Mouse (Mus musculus): ENCODE measurements around the gene Psph. TPM values are rescaled to one million over a fixed set of nuclear protein-coding genes. Genes with fewer than 3 reads are reported as not detected.
"Not testable (repeated sequence)": the region's sequence is repeated elsewhere in the genome, so short reads cannot be mapped to it uniquely, and the experiment has no call there.

The Psph gene
- total and polyA plus RNA-seq, 2 experiments from 2014 or later: 33.1 to 40.3 TPM

DNA sequence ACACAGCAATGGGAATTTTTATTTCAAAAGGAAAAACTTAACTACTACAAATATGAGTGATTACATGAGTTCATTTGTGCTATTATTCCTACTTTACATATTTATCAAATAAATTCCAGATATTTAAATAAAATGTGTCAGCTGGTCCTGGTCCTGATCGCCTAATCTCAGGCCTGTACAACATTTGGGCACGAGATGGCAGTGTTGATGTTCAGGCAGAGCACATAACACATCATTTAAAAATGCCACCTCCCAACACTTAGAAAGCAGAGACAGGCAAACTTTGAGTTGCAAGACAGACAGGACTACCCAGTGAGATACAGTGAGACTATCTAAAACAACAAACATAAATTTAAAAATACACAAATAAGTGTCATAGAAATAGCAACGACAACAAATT, 5.0 kb downstream of the Psph start:
- Histone ChIP-seq H3K4me1 (ENCODE audit: insufficient read depth, low read length) (peaks cover 5% of the 10 kb centered on the region), H3K4me2 (ENCODE audit: low read depth, low read length, poor library complexity, severe bottlenecking) (no peak overlapping the region), H3K9me3 (ENCODE audit: low read length) (no peaks in the 10 kb centered on the region), H3K27ac (ENCODE audit: low read depth, low read length) (no peak overlapping the region), H3K36me3 (ENCODE audit: insufficient read depth, low read length) (no peaks in the 10 kb centered on the region), H3K27me3 (ENCODE audit: insufficient read depth, low read length) (no peaks in the 10 kb centered on the region), H3K4me3 (ENCODE audit: low read depth, low read length) (no peak overlapping the region), H3K9ac (replicated peaks; ENCODE audit: low read length, poor library complexity, severe bottlenecking) (no peak overlapping the region)
- ATAC-seq (ENCODE audit: low FRiP score) (no peak), DNase-seq (ENCODE audit: low spot score) (peak; percentile 45)
- peak; percentile 76 for TF ChIP-seq CTCF (IDR thresholded peaks at IDR 0.05)
- WGBS: 48% methylated on average over 3 of the region's 3 CpGs

GRCm38 (mm10) chr5:129780131-129780530, 7.1 kb downstream of the Psph start:
- DNase-seq (ENCODE audit: low spot score): no peak
- no peak for TF ChIP-seq CTCF (IDR thresholded peaks at IDR 0.05)
- WGBS: 96% methylated on average over 3 of the region's 3 CpGs
- no peak overlapping the region for H3K27ac ChIP-seq (ENCODE audit: low read depth, low read length)
- H3K4me3 ChIP-seq (ENCODE audit: low read depth, low read length): no peak overlapping the region
- no peaks in the 10 kb centered on the region for H3K9me3 ChIP-seq (ENCODE audit: low read length)
- no peak overlapping the region for H3K9ac ChIP-seq (replicated peaks; ENCODE audit: low read length, poor library complexity, severe bottlenecking)
- peaks cover 5% of the 10 kb centered on the region for H3K4me1 ChIP-seq (ENCODE audit: insufficient read depth, low read length)
- ATAC-seq (ENCODE audit: low FRiP score): no peak
- H3K27me3 ChIP-seq (ENCODE audit: insufficient read depth, low read length): no peaks in the 10 kb centered on the region
- H3K36me3 ChIP-seq (ENCODE audit: insufficient read depth, low read length): no peaks in the 10 kb centered on the region
- H3K4me2 ChIP-seq (ENCODE audit: low read depth, low read length, poor library complexity, severe bottlenecking): no peak overlapping the region

GRCm38 (mm10) chr5:129778996-129779716, 8.1 kb downstream of the Psph start:
- DNase-seq (ENCODE audit: low spot score) (peak; percentile 91), ATAC-seq (ENCODE audit: low FRiP score) (peak; percentile 87)
- Histone ChIP-seq H3K36me3 (ENCODE audit: insufficient read depth, low read length) (no peaks in the 10 kb centered on the region), H3K27me3 (ENCODE audit: insufficient read depth, low read length) (no peaks in the 10 kb centered on the region), H3K4me3 (ENCODE audit: low read depth, low read length) (peak overlapping the region; percentile 51), H3K9ac (replicated peaks; ENCODE audit: low read length, poor library complexity, severe bottlenecking) (peak overlapping the region; percentile 50), H3K27ac (ENCODE audit: low read depth, low read length) (peak overlapping the region; percentile 38; the same call in 1 of the 2 replicates), H3K4me1 (ENCODE audit: insufficient read depth, low read length) (peaks cover 5% of the 10 kb centered on the region), H3K9me3 (ENCODE audit: low read length) (no peaks in the 10 kb centered on the region), H3K4me2 (ENCODE audit: low read depth, low read length, poor library complexity, severe bottlenecking) (peak overlapping the region; percentile 87)
- 1% methylated on average over 32 of the region's 32 CpGs for WGBS
- no peak for TF ChIP-seq CTCF (IDR thresholded peaks at IDR 0.05)

DNA sequence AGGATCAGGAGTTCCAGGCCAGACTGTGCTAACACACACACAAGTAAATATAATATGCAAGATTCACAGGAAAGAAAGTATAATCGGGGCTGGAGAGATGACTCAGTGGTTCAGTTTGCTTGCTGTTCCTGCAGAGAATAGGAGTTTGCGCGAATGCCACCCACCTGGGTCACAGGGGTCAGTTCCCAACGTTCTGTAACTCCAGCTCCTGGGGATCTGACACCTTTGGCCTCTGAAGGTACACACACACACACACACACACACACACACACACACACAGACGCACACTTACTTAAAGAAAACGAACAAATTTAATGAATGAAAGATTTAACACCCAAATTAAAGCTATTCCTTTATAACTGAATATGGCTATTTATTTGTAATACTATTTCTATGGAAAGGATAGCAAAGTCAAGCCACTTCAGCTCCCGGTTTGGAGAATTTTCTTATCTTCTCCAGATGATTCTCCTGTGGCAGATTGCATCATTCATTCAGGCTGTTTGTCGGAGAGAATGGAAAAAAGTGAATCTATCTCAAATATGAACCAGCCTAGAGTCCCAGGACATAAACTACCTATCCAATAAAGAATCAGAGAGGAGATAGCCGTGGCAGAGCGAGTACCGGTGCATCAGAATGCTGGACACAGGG, 8.8 kb downstream of the Psph start:
- Histone ChIP-seq H3K4me1 (ENCODE audit: insufficient read depth, low read length) (peaks cover 5% of the 10 kb centered on the region), H3K9me3 (ENCODE audit: low read length) (no peaks in the 10 kb centered on the region), H3K4me2 (ENCODE audit: low read depth, low read length, poor library complexity, severe bottlenecking) (peak overlapping the region; percentile 87), H3K27ac (ENCODE audit: low read depth, low read length) (0 out of 2 replicates have a peak overlapping the region, but pooled peaks have one; percentile 6), H3K36me3 (ENCODE audit: insufficient read depth, low read length) (no peaks in the 10 kb centered on the region), H3K4me3 (ENCODE audit: low read depth, low read length) (peak overlapping the region; percentile 51), H3K27me3 (ENCODE audit: insufficient read depth, low read length) (no peaks in the 10 kb centered on the region), H3K9ac (replicated peaks; ENCODE audit: low read length, poor library complexity, severe bottlenecking) (peak overlapping the region; percentile 50)
- ATAC-seq (ENCODE audit: low FRiP score) (no peak), DNase-seq (ENCODE audit: low spot score) (no peak)
- WGBS: 43% methylated on average over 11 of the region's 11 CpGs
- no peak for TF ChIP-seq CTCF (IDR thresholded peaks at IDR 0.05)

GRCm38 (mm10) chr5:129774661-129775060, 12.6 kb downstream of the Psph start:
- WGBS: 90% methylated on average over 3 of the region's 3 CpGs
- no peaks in the 10 kb centered on the region for H3K9me3 ChIP-seq (ENCODE audit: low read length)
- peaks cover 7% of the 10 kb centered on the region; the same call in 1 of the 2 replicates for H3K36me3 ChIP-seq (ENCODE audit: insufficient read depth, low read length)
- H3K27ac ChIP-seq (ENCODE audit: low read depth, low read length): no peak overlapping the region
- H3K4me1 ChIP-seq (ENCODE audit: insufficient read depth, low read length): peaks cover 5% of the 10 kb centered on the region
- DNase-seq (ENCODE audit: low spot score): no peak
- no peak overlapping the region for H3K9ac ChIP-seq (replicated peaks; ENCODE audit: low read length, poor library complexity, severe bottlenecking)
- H3K4me3 ChIP-seq (ENCODE audit: low read depth, low read length): no peak overlapping the region
- no peak for TF ChIP-seq CTCF (IDR thresholded peaks at IDR 0.05)
- H3K4me2 ChIP-seq (ENCODE audit: low read depth, low read length, poor library complexity, severe bottlenecking): no peak overlapping the region
- no peak for ATAC-seq (ENCODE audit: low FRiP score)
- H3K27me3 ChIP-seq (ENCODE audit: insufficient read depth, low read length): no peaks in the 10 kb centered on the region

DNA sequence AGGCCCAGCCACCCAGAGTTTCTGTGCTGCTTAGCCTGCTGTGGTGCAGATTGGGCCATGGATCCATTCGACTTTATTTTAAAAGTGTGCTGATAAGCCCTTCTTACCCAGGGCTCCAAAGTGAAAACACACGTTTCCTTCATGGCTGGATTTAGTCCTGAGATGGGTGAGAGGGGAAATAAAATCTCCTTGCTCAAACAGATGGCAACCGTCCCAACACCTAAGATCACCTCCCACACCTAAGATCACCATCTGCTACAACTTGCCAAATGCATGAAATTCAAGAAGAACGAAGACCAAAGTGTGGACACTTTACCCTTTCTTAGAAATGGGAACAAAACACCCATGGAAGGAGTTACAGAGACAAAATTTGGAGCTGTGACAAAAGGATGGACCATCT, 13.9 kb downstream of the Psph start:
- not testable (repeated sequence) for H3K4me1 ChIP-seq (ENCODE audit: insufficient read depth, low read length); H3K9me3 ChIP-seq (ENCODE audit: low read length); H3K27ac ChIP-seq (ENCODE audit: low read depth, low read length); H3K9ac ChIP-seq (replicated peaks; ENCODE audit: low read length, poor library complexity, severe bottlenecking); H3K36me3 ChIP-seq (ENCODE audit: insufficient read depth, low read length); H3K4me2 ChIP-seq (ENCODE audit: low read depth, low read length, poor library complexity, severe bottlenecking); ATAC-seq (ENCODE audit: low FRiP score); DNase-seq (ENCODE audit: low spot score); H3K4me3 ChIP-seq (ENCODE audit: low read depth, low read length); H3K27me3 ChIP-seq (ENCODE audit: insufficient read depth, low read length)
- 86% methylated on average over 4 of the region's 4 CpGs for WGBS

All from midbrain, postnatal 0 days (tissue).